Mouse (Mus musculus) cerebellum, adult 2 months (tissue): ENCODE data around the gene Arih1.

Experiments
- CTCF ChIP-seq: fragments of 200-500 bp; IDR thresholded peaks from 2 replicates; pipeline ENCODE4 v1.5.1; 2011; ENCODE audit warnings: low read depth, mild to moderate bottlenecking, control low read depth, low read length, moderate library complexity, borderline replicate concordance; ENCODE audit not compliant: insufficient read depth
- POLR2A ChIP-seq: fragments of 200-500 bp; IDR thresholded peaks from 2 replicates; pipeline ENCODE4 v1.6.1; 2011; ENCODE audit warnings: low read length, control low read depth, borderline replicate concordance; ENCODE audit not compliant: insufficient read depth

DNA sequence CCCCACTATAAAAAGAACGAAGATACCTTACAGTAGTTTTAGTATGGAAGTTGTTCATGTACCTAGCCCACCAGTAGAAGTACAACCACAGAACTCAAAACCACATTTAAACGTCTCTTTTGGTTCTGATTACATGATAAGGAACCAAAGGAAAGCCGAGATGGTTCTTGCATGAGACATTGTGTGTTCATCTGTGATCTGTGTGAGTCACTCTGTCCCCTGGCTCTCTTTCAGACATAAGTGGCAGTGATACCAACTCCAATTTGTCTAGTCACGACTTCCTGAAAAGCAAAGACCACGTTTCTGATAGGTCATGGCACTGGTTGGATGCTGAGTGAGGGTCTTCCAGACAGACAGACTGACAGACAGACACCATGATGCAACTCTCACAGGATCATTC is 117.2 kb downstream of the Arih1 start:
- TF ChIP-seq CTCF: no peak
- no peak for TF ChIP-seq POLR2A
